Comparison of ENCODE assay signal across 8 mouse cellular contexts in genomic region chr8:70775227-70775626, GRCm38 (mm10). TPM values are rescaled to one million over a fixed set of nuclear protein-coding genes. Genes with fewer than 3 reads are reported as not detected.
DNase-seq lines count a peak whose midpoint lies in the region; ATAC-seq and TF ChIP-seq lines count a peak whose summit lies in the region.

No protein-coding gene starts in this region.

- H3K79me2 ChIP-seq in CH12.LX (replicated peaks; ENCODE audit: control insufficient read depth, extremely low read depth, insufficient read depth, poor library complexity, severe bottlenecking): peaks cover 7% of the 10 kb centered on the region; the same call in 1 of the 2 replicates

- peaks cover 39% of the 10 kb centered on the region for H3K4me1 ChIP-seq in cerebellum, adult 2 months (ENCODE audit: control insufficient read depth, insufficient read depth, low read length)
- peaks cover 48 to 63% of the 10 kb centered on the region in 2 experiments for H3K4me1 ChIP-seq in CH12.LX (ENCODE audit: control insufficient read depth in 1 of 2, insufficient read depth in 2 of 2)
- peaks cover 22% of the 10 kb centered on the region for H3K4me1 ChIP-seq in forebrain, postnatal 0 days (ENCODE audit: insufficient read depth)
- peaks cover 60% of the 10 kb centered on the region for H3K4me1 ChIP-seq in limb, embryonic 15.5 days

- DNase-seq in cerebellum, adult 2 months: no peak
- DNase-seq in cerebellum, adult 8-10 months: no peak
- DNase-seq in CH12.LX (ENCODE audit: extremely low read depth): no peak
- DNase-seq in forebrain, postnatal 0 days: no peak
- no peak for DNase-seq in adrenal gland, adult 18-20 months (ENCODE audit: low spot score in 2 of 2)
- DNase-seq in urinary bladder, postnatal 4 days (ENCODE audit: low spot score in 2 of 2): no peak

- no peaks in the 10 kb centered on the region for H3K27me3 ChIP-seq in cerebellum, adult 2 months (ENCODE audit: control insufficient read depth, insufficient read depth, low read length)
- no peaks in the 10 kb centered on the region for H3K27me3 ChIP-seq in CH12.LX (replicated peaks)
- no peaks in the 10 kb centered on the region for H3K27me3 ChIP-seq in forebrain, postnatal 0 days (ENCODE audit: insufficient read depth, low read length)
- H3K27me3 ChIP-seq in limb, embryonic 15.5 days: no peaks in the 10 kb centered on the region

- in situ Hi-C loops in CH12.LX (cut with MboI; ENCODE audit: low pct_ligation_motif_present, low pct_unique_long_range_greater_than_20kb, low sequenced_read_pairs): no loop called here

- H3K9ac ChIP-seq in CH12.LX (ENCODE audit: insufficient read depth, low read depth): peak overlapping the region; percentile 67
- peak overlapping the region; percentile 100 for H3K9ac ChIP-seq in forebrain, postnatal 0 days
- peak overlapping the region; percentile 93 for H3K9ac ChIP-seq in limb, embryonic 15.5 days

- TF ChIP-seq RAD21 in CH12.LX (IDR thresholded peaks at IDR 0.05; ENCODE audit: low read depth, low read length): no peak

- ATAC-seq in forebrain, postnatal 0 days: no peak
- ATAC-seq in limb, embryonic 15.5 days (ENCODE audit: insufficient number of reproducible peaks, low FRiP score, low TSS enrichment, low read depth): no peak
- no peak for ATAC-seq in megakaryocyte progenitor cell, adult 5-6 weeks (replicated peaks; ENCODE audit: poor library complexity)

- no peak for TF ChIP-seq EP300 in CH12.LX (IDR thresholded peaks at IDR 0.05; ENCODE audit: low read length)

- no peak for TF ChIP-seq CTCF in cerebellum, adult 2 months (IDR thresholded peaks at IDR 0.05; ENCODE audit: borderline replicate concordance, insufficient read depth, low read depth, low read length)
- no peak for TF ChIP-seq CTCF in CH12.LX (conservative IDR thresholded peaks at IDR 0.05 in 1 of 2, IDR thresholded peaks at IDR 0.05 in 1 of 2; ENCODE audit: low read depth in 2 of 2, low read length in 2 of 2)
- TF ChIP-seq CTCF in forebrain, postnatal 0 days (IDR thresholded peaks at IDR 0.05; ENCODE audit: low read depth): no peak

- 28% methylated on average over 5 of the region's 5 CpGs for WGBS in cerebellum, adult 2 months
- 83% methylated on average over 5 of the region's 5 CpGs for WGBS in forebrain, postnatal 0 days
- WGBS in limb, embryonic 15.5 days: 91% methylated on average over 5 of the region's 5 CpGs

- peak overlapping the region; percentile 78 for H3K4me2 ChIP-seq in CH12.LX (ENCODE audit: insufficient read depth, low read depth, poor library complexity, severe bottlenecking)
- H3K4me2 ChIP-seq in forebrain, postnatal 0 days (ENCODE audit: low read depth): peak overlapping the region; percentile 86
- H3K4me2 ChIP-seq in limb, embryonic 15.5 days: peak overlapping the region; percentile 81

- no peak for TF ChIP-seq POLR2A in cerebellum, adult 2 months (IDR thresholded peaks at IDR 0.05; ENCODE audit: borderline replicate concordance, insufficient read depth, low read length)
- TF ChIP-seq POLR2A in CH12.LX (IDR thresholded peaks at IDR 0.05; ENCODE audit: low read depth, low read length): no peak

- H3K36me3 ChIP-seq in CH12.LX (replicated peaks in 1 of 2; ENCODE audit: control insufficient read depth in 1 of 2, insufficient read depth in 1 of 2, low read length in 1 of 2): peaks cover 42 to 66% of the 10 kb centered on the region in 2 experiments
- peaks cover 64% of the 10 kb centered on the region for H3K36me3 ChIP-seq in forebrain, postnatal 0 days (ENCODE audit: insufficient read depth)
- peaks cover 59% of the 10 kb centered on the region for H3K36me3 ChIP-seq in limb, embryonic 15.5 days

- peak overlapping the region; percentile 74; the same call in 1 of the 2 replicates for H3K27ac ChIP-seq in cerebellum, adult 2 months (ENCODE audit: insufficient read depth, low read length)
- H3K27ac ChIP-seq in CH12.LX (ENCODE audit: insufficient read depth, low read depth): peak overlapping the region; percentile 83
- H3K27ac ChIP-seq in forebrain, postnatal 0 days (ENCODE audit: low read depth, low read length): no peak overlapping the region
- H3K27ac ChIP-seq in limb, embryonic 15.5 days: peak overlapping the region; percentile 85; the same call in 1 of the 2 replicates

- H3K4me3 ChIP-seq in cerebellum, adult 2 months (replicated peaks; ENCODE audit: insufficient read depth, low read depth, low read length): peak overlapping the region; percentile 74
- no peak overlapping the region for H3K4me3 ChIP-seq in CH12.LX (replicated peaks in 1 of 3; ENCODE audit: low read depth in 2 of 3, low read length in 2 of 3, poor library complexity in 1 of 3)
- H3K4me3 ChIP-seq in forebrain, postnatal 0 days (ENCODE audit: low read depth, low read length): peak overlapping the region; percentile 88
- peak overlapping the region; percentile 87 for H3K4me3 ChIP-seq in limb, embryonic 15.5 days

- no peaks in the 10 kb centered on the region for H3K9me3 ChIP-seq in CH12.LX (replicated peaks; ENCODE audit: low read length)
- H3K9me3 ChIP-seq in forebrain, postnatal 0 days (ENCODE audit: low read length): no peaks in the 10 kb centered on the region
- H3K9me3 ChIP-seq in limb, embryonic 15.5 days: no peaks in the 10 kb centered on the region

- dilution Hi-C loops in CH12.LX (cut with MboI; ENCODE audit: extremely low pct_ligation_motif_present, extremely low pct_unique_long_range_greater_than_20kb, low sequenced_read_pairs): no loop called here

TF ChIP-seq in CH12.LX, 34 proteins besides CTCF, POLR2A, EP300 and RAD21 (continues in another document):
- TF ChIP-seq ELF1 (IDR thresholded peaks at IDR 0.05; ENCODE audit: low read depth, low read length) (no peak), MAZ (IDR thresholded peaks at IDR 0.05; ENCODE audit: low read depth, low read length) (no peak), IRF4 (IDR thresholded peaks at IDR 0.05; ENCODE audit: low read depth, low read length) (no peak), JUN (IDR thresholded peaks at IDR 0.05; ENCODE audit: insufficient read depth, low read depth, low read length) (no peak)

RNA-seq across cellular contexts. Expression of gene Pik3r2, which starts 1.3 kb away (rescaled TPM):
- 150 and 158 TPM in 2 replicates for polyA plus RNA-seq in cerebellum, adult 2 months (2012; rRNA removed)
- total RNA-seq in CH12.LX (2012; rRNA removed) (37.4 and 45.9 TPM in 2 replicates), CH12.LX (2014; rRNA removed) (12.4 and 13.8 TPM in 2 replicates)
- polyA plus RNA-seq in CH12.LX (2012; ENCODE audit: insufficient read length, low read depth): 16.3 and 25.8 TPM in 2 replicates
- total RNA-seq in forebrain, postnatal 0 days (2014; rRNA removed): 160 and 170 TPM in 2 replicates
- polyA plus RNA-seq in forebrain, postnatal 0 days (2015; fragmentation: Nextera tagmentation; extraction: Ambion mirVana): 147 and 153 TPM in 2 replicates
- polyA plus RNA-seq in limb, embryonic 15.5 days (2015; fragmentation: Nextera tagmentation; extraction: Ambion mirVana): 85.8 and 91.4 TPM in 2 replicates
- total RNA-seq in megakaryocyte progenitor cell, adult 5-6 weeks (2015): 5.7 and 6.0 TPM in 2 replicates
- total RNA-seq in megakaryocyte progenitor cell, adult 5-6 weeks (2017): 18.1 and 18.5 TPM in 2 replicates
- 10 to 100 TPM; 30.5 to 36.5 TPM for total RNA-seq in adrenal gland, adult 18-20 months (2021)

RNA-seq across cellular contexts. Expression of gene Mpv17l2, which starts 14.5 kb away (rescaled TPM):
- polyA plus RNA-seq in cerebellum, adult 2 months (2012; rRNA removed): 81.1 and 83.4 TPM in 2 replicates
- 25.3 and 28.5 TPM in 2 replicates for total RNA-seq in CH12.LX (2012; rRNA removed)
- 22.8 and 27.1 TPM in 2 replicates for total RNA-seq in CH12.LX (2014; rRNA removed)
- 31.9 and 36.1 TPM in 2 replicates for polyA plus RNA-seq in CH12.LX (2012; ENCODE audit: insufficient read length, low read depth)
- total RNA-seq in forebrain, postnatal 0 days (2014; rRNA removed): 33.7 and 39.9 TPM in 2 replicates
- 60.4 and 61.9 TPM in 2 replicates for polyA plus RNA-seq in forebrain, postnatal 0 days (2015; fragmentation: Nextera tagmentation; extraction: Ambion mirVana)
- 41.9 and 46.1 TPM in 2 replicates for polyA plus RNA-seq in limb, embryonic 15.5 days (2015; fragmentation: Nextera tagmentation; extraction: Ambion mirVana)
- total RNA-seq in megakaryocyte progenitor cell, adult 5-6 weeks (2015): 37.4 and 41.4 TPM in 2 replicates
- 10.2 and 10.4 TPM in 2 replicates for total RNA-seq in megakaryocyte progenitor cell, adult 5-6 weeks (2017)
- 100 to 1,000 TPM in 1 of 2 experiments, 10 to 100 TPM in 1; 94.9 to 120 TPM for total RNA-seq in adrenal gland, adult 18-20 months (2021)

RNA-seq across cellular contexts. Expression of gene Rab3a, which starts 20.7 kb away (rescaled TPM):
- polyA plus RNA-seq in cerebellum, adult 2 months (2012; rRNA removed): 1,156 and 1,176 TPM in 2 replicates
- 1.8 and 1.9 TPM in 2 replicates for total RNA-seq in CH12.LX (2012; rRNA removed)
- 0.32 and 0.87 TPM in 2 replicates for total RNA-seq in CH12.LX (2014; rRNA removed)
- polyA plus RNA-seq in CH12.LX (2012; ENCODE audit: insufficient read length, low read depth): 0.65 and 0.99 TPM in 2 replicates
- total RNA-seq in forebrain, postnatal 0 days (2014; rRNA removed): 450 and 499 TPM in 2 replicates
- 632 and 673 TPM in 2 replicates for polyA plus RNA-seq in forebrain, postnatal 0 days (2015; fragmentation: Nextera tagmentation; extraction: Ambion mirVana)
- polyA plus RNA-seq in limb, embryonic 15.5 days (2015; fragmentation: Nextera tagmentation; extraction: Ambion mirVana): 17.1 and 19.4 TPM in 2 replicates
- total RNA-seq in megakaryocyte progenitor cell, adult 5-6 weeks (2015): 2.6 and 3.6 TPM in 2 replicates
- 2.1 and 6.6 TPM in 2 replicates for total RNA-seq in megakaryocyte progenitor cell, adult 5-6 weeks (2017)
- 10 to 100 TPM; 52.4 to 60.4 TPM for total RNA-seq in adrenal gland, adult 18-20 months (2021)

RNA-seq across cellular contexts. Expression of gene Mast3, which starts 29.6 kb away (rescaled TPM):
- polyA plus RNA-seq in cerebellum, adult 2 months (2012; rRNA removed): 69.5 and 70.4 TPM in 2 replicates
- 11.3 and 11.6 TPM in 2 replicates for total RNA-seq in CH12.LX (2012; rRNA removed)
- total RNA-seq in CH12.LX (2014; rRNA removed): 3.3 and 7.0 TPM in 2 replicates
- polyA plus RNA-seq in CH12.LX (2012; ENCODE audit: insufficient read length, low read depth): 22.2 and 23.4 TPM in 2 replicates
- 26.2 and 60.0 TPM in 2 replicates for total RNA-seq in forebrain, postnatal 0 days (2014; rRNA removed)
- 20.3 and 25.2 TPM in 2 replicates for polyA plus RNA-seq in forebrain, postnatal 0 days (2015; fragmentation: Nextera tagmentation; extraction: Ambion mirVana)
- 13.8 and 14.4 TPM in 2 replicates for polyA plus RNA-seq in limb, embryonic 15.5 days (2015; fragmentation: Nextera tagmentation; extraction: Ambion mirVana)
- total RNA-seq in megakaryocyte progenitor cell, adult 5-6 weeks (2015): 48.7 and 50.0 TPM in 2 replicates
- 13.9 and 16.7 TPM in 2 replicates for total RNA-seq in megakaryocyte progenitor cell, adult 5-6 weeks (2017)
- 10 to 100 TPM; 15.6 to 16.7 TPM for total RNA-seq in adrenal gland, adult 18-20 months (2021)

RNA-seq across cellular contexts. Expression of gene Il12rb1, which starts 33.0 kb away (rescaled TPM):
- polyA plus RNA-seq in cerebellum, adult 2 months (2012; rRNA removed): 1.8 and 1.9 TPM in 2 replicates
- total RNA-seq in CH12.LX (2012; rRNA removed) (17.3 and 23.2 TPM in 2 replicates), CH12.LX (2014; rRNA removed) (4.5 and 5.6 TPM in 2 replicates)
- 11.4 and 12.5 TPM in 2 replicates for polyA plus RNA-seq in CH12.LX (2012; ENCODE audit: insufficient read length, low read depth)
- total RNA-seq in forebrain, postnatal 0 days (2014; rRNA removed): 0.05 TPM in 1 of 2 replicates, not detected in the other
- polyA plus RNA-seq in forebrain, postnatal 0 days (2015; fragmentation: Nextera tagmentation; extraction: Ambion mirVana): not detected in 2 replicates
- 0.13 and 0.35 TPM in 2 replicates for polyA plus RNA-seq in limb, embryonic 15.5 days (2015; fragmentation: Nextera tagmentation; extraction: Ambion mirVana)
- 0.07 and 0.64 TPM in 2 replicates for total RNA-seq in megakaryocyte progenitor cell, adult 5-6 weeks (2015)
- 1.0 and 1.7 TPM in 2 replicates for total RNA-seq in megakaryocyte progenitor cell, adult 5-6 weeks (2017)
- total RNA-seq in adrenal gland, adult 18-20 months (2021): under 1 TPM; 0.66 to 0.77 TPM

Comparison
In these comparisons a context has a peak if more than half of its experiments do, and no peak if none do; other contexts are left out.
1. H3K4me3 ChIP-seq: peak in cerebellum, adult 2 months (single experiment), forebrain, postnatal 0 days (single experiment) and limb, embryonic 15.5 days (single experiment); none in CH12.LX (0 of 3).
2. RNA of gene Rab3a, which starts 20.7 kb away (total RNA-seq): 450 to 499 TPM in forebrain, postnatal 0 days and 52.4 to 60.4 TPM in adrenal gland, adult 18-20 months; 2.1 to 6.6 TPM in megakaryocyte progenitor cell, adult 5-6 weeks and 0.32 to 1.9 TPM in CH12.LX; every median in the first group is over 4 times any median in the second.
3. Peak in every context shown above with its lines, with median percentiles within 50 percentile points of each other: H3K4me2 ChIP-seq and H3K9ac ChIP-seq.